Mouse (Mus musculus) myocyte (in vitro differentiated cells): ENCODE data around the gene Brpf3.

Experiments used
- MYOD1 ChIP-seq, 3 experiments: IDR thresholded peaks; one replicate each; pipeline ENCODE4 v1.6.1; 2011; ENCODE audit warnings: control low read depth in 2 of 3, low read depth in 2 of 3, mild to moderate bottlenecking in 2 of 3, moderate library complexity in 1 of 3; ENCODE audit not compliant: insufficient read length in 2 of 3, control insufficient read depth in 1 of 3
- POLR2A ChIP-seq: IDR thresholded peaks from one replicate; pipeline ENCODE4 v1.6.1; 2011; ENCODE audit warnings: low read depth, mild to moderate bottlenecking, control low read depth, moderate library complexity; ENCODE audit not compliant: insufficient read length
- REST ChIP-seq: IDR thresholded peaks from one replicate; pipeline ENCODE4 v1.6.1; 2011; ENCODE audit warnings: mild to moderate bottlenecking, control low read depth, moderate library complexity; ENCODE audit not compliant: insufficient read depth, insufficient read length
- USF1 ChIP-seq: IDR thresholded peaks from one replicate; pipeline ENCODE4 v1.6.1; 2011; ENCODE audit warnings: low read depth, mild to moderate bottlenecking, control low read depth, moderate library complexity

- TF ChIP-seq POLR2A = no peak
- TF ChIP-seq USF1 = no peak
- no peak for TF ChIP-seq REST
- TF ChIP-seq MYOD1 (IDR thresholded peaks at IDR 0.05; ENCODE audit: control insufficient read depth in 1 of 3, insufficient read length in 2 of 3, low read depth in 2 of 3) = no peak
Measured at GRCm38 (mm10) chr17:28815384-28816004, 14.6 kb downstream of the Brpf3 start.
